Mouse (Mus musculus): ENCODE measurements around the gene Olfr104-ps. TPM values are rescaled to one million over a fixed set of nuclear protein-coding genes. Genes with fewer than 3 reads are reported as not detected.

Olfr104-ps gene
- polyA plus RNA-seq (2012; ENCODE audit: low replicate concordance), result not detected in 2 replicates

DNA sequence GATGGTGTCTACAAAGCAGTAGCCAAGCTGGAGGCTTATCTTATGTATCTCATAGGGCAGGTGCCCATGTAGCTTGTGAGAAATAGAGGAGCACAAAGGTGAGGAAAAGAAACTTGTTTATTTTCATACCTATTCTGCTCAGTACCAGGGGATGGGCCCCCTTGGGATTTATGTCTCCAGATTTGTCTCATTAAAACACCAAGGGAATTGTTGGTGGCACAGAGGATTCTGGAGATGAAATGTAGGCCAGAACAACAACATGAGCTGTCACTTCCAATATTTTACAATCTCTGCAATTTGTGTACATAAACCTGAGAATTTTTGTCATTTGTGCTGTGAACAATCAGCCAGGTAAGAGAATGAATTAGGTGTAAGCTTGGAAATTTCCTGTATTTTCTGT lies at the start of gene Olfr104-ps:
TSS of gene Olfr104-ps (plus strand) at position 301 of the 400 bp plus-strand sequence.

DNA sequence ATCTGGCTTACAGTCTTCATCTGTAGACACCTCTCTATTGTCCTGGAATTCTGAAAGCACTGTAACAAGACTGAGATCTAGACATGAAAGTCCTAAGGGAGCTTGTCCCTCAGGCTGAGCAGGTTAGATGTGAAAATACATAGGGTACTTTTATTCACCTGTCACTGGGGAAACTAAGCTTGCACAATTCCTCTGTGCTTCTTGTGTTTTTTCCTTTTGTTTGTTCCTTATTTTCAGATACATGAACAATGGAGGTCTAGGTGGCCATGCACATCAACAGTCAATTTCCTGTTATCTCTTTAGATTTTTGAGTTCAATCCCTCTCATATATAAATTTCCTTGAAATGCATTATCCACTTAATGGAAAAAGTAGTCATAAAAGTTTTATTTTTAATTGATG lies 42.4 kb upstream of the Olfr104-ps start, which contains the start of gene Olfr102:
TSS of gene Olfr102 (minus strand) at position 101 of the 400 bp plus-strand sequence.

DNA sequence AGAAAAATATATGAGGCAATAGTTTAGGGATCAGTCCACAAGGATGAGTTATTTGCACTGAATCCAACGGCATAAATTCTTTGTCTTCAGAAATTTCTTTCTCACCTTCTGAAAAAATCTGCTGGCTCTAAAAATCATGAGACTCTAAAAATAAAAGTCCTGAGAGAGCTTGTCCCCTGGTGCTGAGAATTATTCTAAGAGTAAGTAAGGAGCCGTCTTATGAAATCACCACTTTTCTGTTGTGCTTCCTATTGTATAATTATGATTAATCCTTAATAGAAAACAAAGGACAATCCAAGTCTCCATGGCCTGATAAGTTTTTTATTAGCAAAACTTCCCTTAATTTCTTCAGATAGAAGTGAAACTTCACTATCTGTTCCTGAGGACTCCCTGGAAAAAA lies 19.8 kb upstream of the Olfr104-ps start, which contains the start of gene Olfr103:
TSS of gene Olfr103 (minus strand) at position 101 of the 400 bp plus-strand sequence.

DNA sequence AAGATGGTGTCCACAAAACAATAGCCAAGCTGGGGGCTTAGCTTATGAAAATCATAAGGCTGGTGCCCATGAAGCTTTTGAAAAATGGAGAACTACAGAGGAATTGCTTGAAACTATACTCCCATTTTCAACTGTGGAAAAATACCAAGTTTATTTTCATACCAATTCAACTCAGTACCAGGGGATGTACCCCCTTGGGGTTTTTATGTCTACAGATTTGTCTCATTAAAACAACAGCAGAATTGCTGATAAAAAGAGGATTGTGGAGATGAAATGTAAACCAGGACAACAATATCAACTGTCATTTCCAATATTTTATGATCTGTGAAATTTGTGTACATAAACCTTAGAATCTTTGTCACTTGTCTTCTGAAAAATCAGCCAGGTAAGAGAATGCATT lies 19.4 kb downstream of the Olfr104-ps start, which contains the start of gene Olfr105-ps:
TSS of gene Olfr105-ps (plus strand) at position 301 of the 400 bp plus-strand sequence.

DNA sequence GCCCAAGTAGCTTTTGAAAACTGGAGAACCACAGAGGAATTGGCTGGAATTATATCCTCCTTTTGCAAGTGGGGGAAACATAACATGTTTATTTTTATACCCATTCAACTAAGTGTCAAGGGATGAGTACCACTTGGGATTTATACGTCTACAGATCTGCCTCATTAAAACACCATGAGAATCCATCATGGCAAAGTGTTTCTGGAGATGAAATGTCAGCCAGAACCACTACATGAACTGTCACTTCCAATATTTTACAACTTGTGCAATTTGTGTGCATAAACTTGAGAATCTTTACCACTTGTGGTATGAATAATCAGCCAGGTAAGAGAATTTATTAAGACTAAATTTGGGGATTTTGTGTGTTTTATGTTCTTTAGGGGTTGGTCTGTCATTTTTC lies 30.7 kb downstream of the Olfr104-ps start, which contains the start of gene Olfr106-ps:
TSS of gene Olfr106-ps (plus strand) at position 301 of the 400 bp plus-strand sequence.

DNA sequence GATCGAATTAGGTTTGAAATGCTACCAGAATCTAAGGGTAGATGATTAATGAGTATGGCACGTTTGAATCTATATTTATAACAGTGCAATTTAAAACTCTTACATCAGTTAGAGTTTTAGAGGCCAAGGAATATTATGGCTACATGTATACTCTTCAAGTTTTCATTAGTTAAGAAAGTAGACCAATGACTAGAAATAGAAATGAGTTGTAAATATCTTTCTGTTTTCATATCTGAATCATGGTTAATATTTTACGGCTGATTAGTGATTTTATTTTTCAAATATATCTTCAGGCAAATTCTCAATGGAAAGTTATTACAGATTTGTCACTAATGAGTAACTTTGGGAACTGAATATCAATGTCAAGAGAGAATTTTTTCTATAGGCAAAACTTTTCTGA lies 39.5 kb downstream of the Olfr104-ps start, which contains the start of gene Olfr107:
TSS of gene Olfr107 (plus strand) at position 301 of the 400 bp plus-strand sequence.

Other genes starting within 250 kb of the Olfr104-ps start
- gene Olfr92, start 239.5 kb upstream of the Olfr104-ps start, polyA plus RNA-seq (2012; ENCODE audit: low replicate concordance), result not detected in 2 replicates
- gene Olfr93, start 198.1 kb upstream of the Olfr104-ps start, polyA plus RNA-seq (2012; ENCODE audit: low replicate concordance), result not detected in 2 replicates
- gene Ubd, start 165.7 kb upstream of the Olfr104-ps start, polyA plus RNA-seq (2012; ENCODE audit: low replicate concordance), result 0.36 and 0.56 TPM in 2 replicates
- not detected in 2 replicates for gene Olfr94, start 158.6 kb upstream of the Olfr104-ps start, polyA plus RNA-seq (2012; ENCODE audit: low replicate concordance)
- not detected in 2 replicates for gene Olfr95, start 146.5 kb upstream of the Olfr104-ps start, polyA plus RNA-seq (2012; ENCODE audit: low replicate concordance)
- gene Olfr96, start 139.4 kb upstream of the Olfr104-ps start, polyA plus RNA-seq (2012; ENCODE audit: low replicate concordance), result not detected in 2 replicates
- not detected in 2 replicates for gene Olfr97, start 122.3 kb upstream of the Olfr104-ps start, polyA plus RNA-seq (2012; ENCODE audit: low replicate concordance)
- not detected in 2 replicates for gene Olfr98, start 95.8 kb upstream of the Olfr104-ps start, polyA plus RNA-seq (2012; ENCODE audit: low replicate concordance)
- gene H2-M3, start 89.4 kb upstream of the Olfr104-ps start, polyA plus RNA-seq (2012; ENCODE audit: low replicate concordance), result 2.8 and 9.9 TPM in 2 replicates
- gene Olfr99, start 76.1 kb upstream of the Olfr104-ps start, polyA plus RNA-seq (2012; ENCODE audit: low replicate concordance), result not detected in 2 replicates
- not detected in 2 replicates for gene Olfr101, start 55.3 kb upstream of the Olfr104-ps start, polyA plus RNA-seq (2012; ENCODE audit: low replicate concordance)
- not detected in 2 replicates for gene Olfr102, start 42.5 kb upstream of the Olfr104-ps start, polyA plus RNA-seq (2012; ENCODE audit: low replicate concordance)
- not detected in 2 replicates for gene Olfr103, start 19.9 kb upstream of the Olfr104-ps start, polyA plus RNA-seq (2012; ENCODE audit: low replicate concordance)
- gene Olfr105-ps, start 19.5 kb downstream of the Olfr104-ps start, polyA plus RNA-seq (2012; ENCODE audit: low replicate concordance), result not detected in 2 replicates
- not detected in 2 replicates for gene Olfr106-ps, start 30.8 kb downstream of the Olfr104-ps start, polyA plus RNA-seq (2012; ENCODE audit: low replicate concordance)
- gene Olfr107, start 39.6 kb downstream of the Olfr104-ps start, polyA plus RNA-seq (2012; ENCODE audit: low replicate concordance), result not detected in 2 replicates
- gene Olfr108, start 85.9 kb downstream of the Olfr104-ps start, polyA plus RNA-seq (2012; ENCODE audit: low replicate concordance), result not detected in 2 replicates
- gene Olfr109, start 99.3 kb downstream of the Olfr104-ps start, polyA plus RNA-seq (2012; ENCODE audit: low replicate concordance), result not detected in 2 replicates
- 0.64 and 1.3 TPM in 2 replicates for gene H2-M2, start 124.0 kb downstream of the Olfr104-ps start, polyA plus RNA-seq (2012; ENCODE audit: low replicate concordance)
- not detected in 2 replicates for gene Olfr110, start 132.9 kb downstream of the Olfr104-ps start, polyA plus RNA-seq (2012; ENCODE audit: low replicate concordance)
- not detected in 2 replicates for gene Olfr111, start 148.4 kb downstream of the Olfr104-ps start, polyA plus RNA-seq (2012; ENCODE audit: low replicate concordance)
- gene Olfr112, start 209.9 kb downstream of the Olfr104-ps start, polyA plus RNA-seq (2012; ENCODE audit: low replicate concordance), result not detected in 2 replicates
- gene Olfr113, start 218.1 kb downstream of the Olfr104-ps start, polyA plus RNA-seq (2012; ENCODE audit: low replicate concordance), result not detected in 2 replicates
- gene Olfr114, start 233.2 kb downstream of the Olfr104-ps start, polyA plus RNA-seq (2012; ENCODE audit: low replicate concordance), result not detected in 2 replicates